Mouse (Mus musculus) T-helper 17 cell (primary cell): Measurements from ENCODE around the gene Eml6.
"Not testable (repeated sequence)": the region's sequence is repeated elsewhere in the genome, so short reads cannot be mapped to it uniquely, and the experiment has no call there.

Experiments used
- in situ Hi-C, 2 experiments: fragments of 300-600 bp; cut with MboI, MseI; formaldehyde crosslinking; loops; 1 replicate in 1 of 2; 2 replicates in 1 of 2; pipeline ENCODE4 v1.15.1; 2025; ENCODE audit warnings: high pct_unique_total_duplicates in 2 of 2

The Eml6 gene

GRCm38 (mm10) chr11:29794475-29794874 is 231.4 kb downstream of the Eml6 start:
- in situ Hi-C loops: no loop called here

- in situ Hi-C loops: no loop called here
Observed at GRCm38 (mm10) chr11:29790796-29791195, 235.0 kb downstream of the Eml6 start.

GRCm38 (mm10) chr11:29788921-29789638 is 236.8 kb downstream of the Eml6 start:
- in situ Hi-C loops: no loop called here

GRCm38 (mm10) chr11:29788499-29788898 is 237.3 kb downstream of the Eml6 start:
- in situ Hi-C loops: no loop called here

GRCm38 (mm10) chr11:29787473-29787872 is 238.4 kb downstream of the Eml6 start:
- in situ Hi-C loops: no loop called here

GRCm38 (mm10) chr11:29786583-29787219 is 239.1 kb downstream of the Eml6 start:
- in situ Hi-C loops: no loop called here

- in situ Hi-C loops: no loop called here
Observed at GRCm38 (mm10) chr11:29779409-29780026, 246.3 kb downstream of the Eml6 start.

GRCm38 (mm10) chr11:29778936-29779335 is 246.9 kb downstream of the Eml6 start:
- in situ Hi-C loops: no loop called here

- in situ Hi-C loops: no loop called here
Observed at GRCm38 (mm10) chr11:29777964-29778363, 247.9 kb downstream of the Eml6 start.

GRCm38 (mm10) chr11:29774760-29775159 is 251.1 kb downstream of the Eml6 start:
- in situ Hi-C loops: no loop called here

- in situ Hi-C loops: no loop called here
Observed at GRCm38 (mm10) chr11:29774296-29774695, 251.5 kb downstream of the Eml6 start.

GRCm38 (mm10) chr11:29772279-29772678 is 253.6 kb downstream of the Eml6 start:
- in situ Hi-C loops: no loop called here

- in situ Hi-C loops: no loop called here
Observed at GRCm38 (mm10) chr11:29770666-29771400, 255.0 kb downstream of the Eml6 start.

GRCm38 (mm10) chr11:29768523-29768922 is 257.3 kb downstream of the Eml6 start:
- in situ Hi-C loops: loop anchor here in 1 of 2 experiments (10.0 kb wide), 1 partner anchor 1756 kb away; no protein-coding TSS in a partner anchor

- in situ Hi-C loops: loop anchor here in 1 of 2 experiments (10.0 kb wide), 1 partner anchor 1758 kb away; no protein-coding TSS in a partner anchor
Observed at GRCm38 (mm10) chr11:29766313-29766982, 259.4 kb downstream of the Eml6 start.

GRCm38 (mm10) chr11:29765063-29765462 is 260.8 kb downstream of the Eml6 start:
- in situ Hi-C loops: loop anchor here in 1 of 2 experiments (10.0 kb wide), 1 partner anchor 1760 kb away; no protein-coding TSS in a partner anchor

- in situ Hi-C loops: loop anchor here in 1 of 2 experiments (5.0 to 10.0 kb wide), 2 partner anchors 795 to 1762 kb away; no protein-coding TSS in a partner anchor
Observed at GRCm38 (mm10) chr11:29762768-29763167, 263.1 kb downstream of the Eml6 start.

- in situ Hi-C loops: loop anchor here in 1 of 2 experiments (5.0 to 10.0 kb wide), 2 partner anchors 794 to 1763 kb away; no protein-coding TSS in a partner anchor
Observed at GRCm38 (mm10) chr11:29761387-29761786, 264.4 kb downstream of the Eml6 start.

GRCm38 (mm10) chr11:29758617-29759016 is 267.2 kb downstream of the Eml6 start:
- in situ Hi-C loops: no loop called here

- in situ Hi-C loops: not testable (repeated sequence)
Observed at GRCm38 (mm10) chr11:29756007-29756406, 269.8 kb downstream of the Eml6 start.
